In genomic region chr9:29961512-29961911, GRCm38 (mm10) we compare ENCODE assay signal across 9 mouse cellular contexts. TPM values are rescaled to one million over a fixed set of nuclear protein-coding genes. Genes with fewer than 3 reads are reported as not detected.
DNase-seq lines count a peak whose midpoint lies in the region; ATAC-seq lines count a peak whose summit lies in the region.
"Had no signal": no experiment of that assay in that cellular context is flagged by ENCODE, and none has a peak within 500 bp of the region (broad histone marks: within the 10 kb centered on the region; RNA-seq: fewer than 3 reads in every experiment).

No protein-coding gene starts in this region.

- H3K9me3 ChIP-seq in kidney, embryonic 16.5 days (ENCODE audit: low read length) = no peaks in the 10 kb centered on the region
- no peaks in the 10 kb centered on the region for H3K9me3 ChIP-seq in forebrain, embryonic 10.5 days
- H3K9me3 ChIP-seq in hindbrain, embryonic 15.5 days = no peaks in the 10 kb centered on the region
- no peaks in the 10 kb centered on the region for H3K9me3 ChIP-seq in midbrain, embryonic 16.5 days (replicated peaks; ENCODE audit: control insufficient read depth, low read length, poor library complexity, severe bottlenecking)

- no peaks in the 10 kb centered on the region for H3K36me3 ChIP-seq in kidney, embryonic 16.5 days (ENCODE audit: insufficient read depth, low read length)
- no peaks in the 10 kb centered on the region for H3K36me3 ChIP-seq in forebrain, embryonic 10.5 days (replicated peaks)
- no peaks in the 10 kb centered on the region for H3K36me3 ChIP-seq in hindbrain, embryonic 15.5 days
- no peaks in the 10 kb centered on the region for H3K36me3 ChIP-seq in midbrain, embryonic 16.5 days (ENCODE audit: control insufficient read depth, insufficient read depth, low read length)

- H3K4me2 ChIP-seq in kidney, embryonic 16.5 days (replicated peaks; ENCODE audit: low read depth, low read length) = peak overlapping the region; percentile 72
- peak overlapping the region; percentile 79 for H3K4me2 ChIP-seq in hindbrain, embryonic 15.5 days
- H3K4me2 ChIP-seq in midbrain, embryonic 16.5 days (ENCODE audit: low read length) = peak overlapping the region; percentile 52

- peaks cover 5% of the 10 kb centered on the region; the same call in 1 of the 2 replicates for H3K4me1 ChIP-seq in kidney, embryonic 16.5 days (ENCODE audit: insufficient read depth, low read length)
- H3K4me1 ChIP-seq in forebrain, embryonic 10.5 days = peaks cover 29% of the 10 kb centered on the region
- peaks cover 50% of the 10 kb centered on the region for H3K4me1 ChIP-seq in hindbrain, embryonic 15.5 days (replicated peaks)
- peaks cover 19% of the 10 kb centered on the region for H3K4me1 ChIP-seq in midbrain, embryonic 16.5 days (ENCODE audit: control insufficient read depth, insufficient read depth, low read length)

- DNase-seq in kidney, postnatal 14 days = no peak
- DNase-seq in forebrain, embryonic 10.5 days (ENCODE audit: extremely low spot score, low spot score) = no peak
- DNase-seq in c-Kit-positive CD71-positive TER-119-positive erythroid progenitor cells, embryonic 14.5 days (ENCODE audit: low spot score) = no peak
- no peak for DNase-seq in retina, embryonic 14.5 days (ENCODE audit: low spot score)
- no peak for DNase-seq in adrenal gland, postnatal 36 days
- DNase-seq: kidney, adult 9 months had no signal

- no peak overlapping the region for H3K9ac ChIP-seq in kidney, embryonic 16.5 days (replicated peaks; ENCODE audit: low read length)
- peak overlapping the region; percentile 59 for H3K9ac ChIP-seq in hindbrain, embryonic 15.5 days
- peak overlapping the region; percentile 76 for H3K9ac ChIP-seq in midbrain, embryonic 16.5 days (ENCODE audit: low read depth, low read length)

- no peak for ATAC-seq in kidney, embryonic 16.5 days (ENCODE audit: low FRiP score, low TSS enrichment)
- no peak for ATAC-seq in hindbrain, embryonic 15.5 days (ENCODE audit: low FRiP score, low read depth)
- ATAC-seq in midbrain, embryonic 16.5 days = peak; percentile 18; the same call in 1 of the 2 replicates

- peaks cover 24% of the 10 kb centered on the region for H3K27me3 ChIP-seq in kidney, embryonic 16.5 days (ENCODE audit: insufficient read depth, low read length)
- H3K27me3 ChIP-seq in forebrain, embryonic 10.5 days (ENCODE audit: poor library complexity, severe bottlenecking) = peaks cover 59% of the 10 kb centered on the region
- no peaks in the 10 kb centered on the region for H3K27me3 ChIP-seq in hindbrain, embryonic 15.5 days
- no peaks in the 10 kb centered on the region for H3K27me3 ChIP-seq in midbrain, embryonic 16.5 days (ENCODE audit: control insufficient read depth, insufficient read depth, low read depth, low read length)

- 52% methylated on average over 2 of the region's 2 CpGs for WGBS in kidney, embryonic 16.5 days
- 48% methylated on average over 2 of the region's 2 CpGs for WGBS in forebrain, embryonic 10.5 days
- 32% methylated on average over 2 of the region's 2 CpGs for WGBS in hindbrain, embryonic 15.5 days
- WGBS in midbrain, embryonic 16.5 days = 19% methylated on average over 2 of the region's 2 CpGs

- peak overlapping the region; percentile 40 for H3K4me3 ChIP-seq in kidney, embryonic 16.5 days (ENCODE audit: low read length)
- H3K4me3 ChIP-seq in forebrain, embryonic 10.5 days = peak overlapping the region; percentile 63
- H3K4me3 ChIP-seq in hindbrain, embryonic 15.5 days = peak overlapping the region; percentile 64
- peak overlapping the region; percentile 54 for H3K4me3 ChIP-seq in midbrain, embryonic 16.5 days (ENCODE audit: low read depth, low read length)

- H3K27ac ChIP-seq in kidney, embryonic 16.5 days (ENCODE audit: low read length) = no peak overlapping the region
- H3K27ac ChIP-seq in forebrain, embryonic 10.5 days = no peak overlapping the region
- peak overlapping the region; percentile 85 for H3K27ac ChIP-seq in hindbrain, embryonic 15.5 days (replicated peaks)
- H3K27ac ChIP-seq in midbrain, embryonic 16.5 days (ENCODE audit: low read length) = peak overlapping the region; percentile 87

RNA-seq across cellular contexts. Expression of gene Ntm, which starts 1.4 kb away (rescaled TPM):
- 42.1 and 43.5 TPM in 2 replicates for polyA plus RNA-seq in kidney, embryonic 16.5 days (2015; fragmentation: Nextera tagmentation; extraction: Ambion mirVana)
- polyA plus RNA-seq in forebrain, embryonic 10.5 days (2016; fragmentation: Nextera tagmentation; extraction: Ambion mirVana) = 5.6 and 6.5 TPM in 2 replicates
- polyA plus RNA-seq in hindbrain, embryonic 15.5 days (2015; fragmentation: Nextera tagmentation; extraction: Ambion mirVana) = 210 and 250 TPM in 2 replicates
- polyA plus RNA-seq in midbrain, embryonic 16.5 days (2015; fragmentation: Nextera tagmentation; extraction: Ambion mirVana) = 259 and 267 TPM in 2 replicates
- 1 to 10 TPM in 1 of 2 experiments, under 1 TPM in 1; 0.33 to 1.1 TPM for total RNA-seq in adrenal gland, postnatal 36 days (2021)

Comparison
In these comparisons a context has a peak if more than half of its experiments do, and no peak if none do; other contexts are left out.
1. H3K27ac ChIP-seq: peak in hindbrain, embryonic 15.5 days (single experiment) and midbrain, embryonic 16.5 days (single experiment); none in kidney, embryonic 16.5 days (single experiment) and forebrain, embryonic 10.5 days (single experiment).
2. Peak in every context shown above with its lines, with median percentiles within 50 percentile points of each other: H3K4me2 ChIP-seq and H3K4me3 ChIP-seq.